Mouse (Mus musculus): ENCODE measurements around the gene Mcm2.

DNA sequence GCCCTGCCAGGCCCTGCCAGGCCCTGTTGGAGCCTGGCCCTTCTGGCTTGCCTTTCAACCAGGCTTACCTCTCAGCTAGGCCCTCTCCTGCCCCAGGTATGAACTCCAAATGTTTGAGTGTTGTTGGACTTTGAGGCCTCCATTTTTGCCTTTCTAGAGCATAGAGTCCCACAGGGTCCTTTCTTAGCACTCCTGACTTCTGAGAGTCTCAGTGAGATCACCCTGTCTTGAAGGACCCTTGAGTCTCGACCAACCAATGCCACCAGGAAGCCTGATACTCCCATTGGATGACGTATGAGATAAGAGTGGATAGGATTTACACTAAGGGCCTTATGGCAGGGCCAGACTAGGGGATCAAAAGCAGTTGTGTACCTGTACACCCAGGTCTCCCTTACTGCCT lies 32.9 kb upstream of the Mcm2 start:
- TF ChIP-seq CTCF (IDR thresholded peaks at IDR 0.05; ENCODE audit: extremely low read depth, insufficient read depth, insufficient read length, insufficient replicate concordance): no peak
- no peak for TF ChIP-seq POLR2A (IDR thresholded peaks at IDR 0.05; ENCODE audit: low read depth, low read length)
